Mouse (Mus musculus) heart, embryonic 10.5 days (tissue): ENCODE measurements around the gene Thsd1. TPM values are rescaled to one million over a fixed set of nuclear protein-coding genes. Genes with fewer than 3 reads are reported as not detected.
"Not testable (repeated sequence)": the region's sequence is repeated elsewhere in the genome, so short reads cannot be mapped to it uniquely, and the experiment has no call there.

ENCODE experiments used
- DNase-seq: peaks from one replicate; pipeline ENCODE4 v3.0.0-alpha.2; 2017; ENCODE audit warnings: low spot score
- H3K27ac ChIP-seq: fragments of 300-500 bp; sonication (generic); 2 replicates; pipeline ENCODE4 v1.5.1; 2016; ENCODE audit warnings: mild to moderate bottlenecking
- H3K27me3 ChIP-seq: fragments of 300-500 bp; sonication (generic); 2 replicates; pipeline ENCODE4 v1.6.1; 2016; ENCODE audit warnings: mild to moderate bottlenecking; ENCODE audit not compliant: poor library complexity, insufficient read depth, severe bottlenecking
- H3K36me3 ChIP-seq: fragments of 300-500 bp; sonication (generic); 2 replicates; pipeline ENCODE4 v1.6.1; 2016; ENCODE audit warnings: mild to moderate bottlenecking, moderate library complexity
- H3K4me1 ChIP-seq: fragments of 300-500 bp; sonication (generic); 2 replicates; pipeline ENCODE4 v1.6.1; 2016; ENCODE audit warnings: mild to moderate bottlenecking
- H3K4me3 ChIP-seq: fragments of 300-500 bp; sonication (generic); 2 replicates; pipeline ENCODE4 v1.5.1; 2016; ENCODE audit warnings: mild to moderate bottlenecking, moderate library complexity
- H3K9me3 ChIP-seq: fragments of 300-500 bp; sonication (generic); 2 replicates; pipeline ENCODE4 v1.6.1; 2016; ENCODE audit warnings: mild to moderate bottlenecking, moderate library complexity
- WGBS: fragments of 180-500 bp; shearing (Covaris S2); methylation state at CpG from one replicate; pipeline ENCODE4 v1.1.7; 2016; 5-methylcytosine and 5-hydroxymethylcytosine counted together
- polyA plus RNA-seq: library from polyadenylated mRNA; unstranded; fragments of >200 nt; fragmentation: Nextera tagmentation; extraction: Ambion mirVana; gene quantifications from 2 replicates; pipeline ENCODE4 v1.2.1, GENCODE M21; 2016

Gene Thsd1
- polyA plus RNA-seq, 1 experiment from 2014 or later, result 12.2 TPM

DNA sequence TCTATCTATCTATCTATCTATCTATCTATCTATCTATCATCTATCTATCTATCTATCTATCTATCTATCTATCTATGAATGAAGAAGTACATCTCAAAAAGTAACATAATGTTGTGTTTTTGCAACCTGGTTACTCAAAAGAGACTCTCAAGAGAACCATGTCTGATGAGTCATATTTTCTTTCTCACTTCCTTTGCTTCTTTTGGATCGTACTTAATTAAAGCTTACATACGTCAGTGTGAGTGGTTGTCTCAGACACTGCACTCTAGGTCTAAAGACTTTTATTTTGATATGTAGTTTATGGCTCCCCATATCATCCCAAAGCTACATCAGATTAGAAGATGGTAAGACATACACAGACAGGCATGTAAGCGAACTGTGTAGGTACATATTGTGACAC is 46.0 kb downstream of the Thsd1 start:
- H3K4me3 ChIP-seq, result no peak overlapping the region
- no peak overlapping the region for H3K27ac ChIP-seq
- no peaks in the 10 kb centered on the region for H3K4me1 ChIP-seq
- 82% methylated on average over 3 of the region's 3 CpGs for WGBS
- H3K27me3 ChIP-seq, result no peaks in the 10 kb centered on the region
- no peaks in the 10 kb centered on the region for H3K36me3 ChIP-seq
- 0 out of 2 replicates have a peak, but pooled peaks cover 3% of the 10 kb centered on the region for H3K9me3 ChIP-seq
- DNase-seq, result no peak

GRCm38 (mm10) chr8:22274641-22275040 is 47.5 kb downstream of the Thsd1 start:
- no peak for DNase-seq
- Histone ChIP-seq H3K4me3 (no peak overlapping the region), H3K27me3 (no peaks in the 10 kb centered on the region), H3K36me3 (no peaks in the 10 kb centered on the region), H3K9me3 (no peaks in the 10 kb centered on the region), H3K27ac (no peak overlapping the region), H3K4me1 (no peaks in the 10 kb centered on the region)
- WGBS, result 57% methylated on average over 10 of the region's 10 CpGs

GRCm38 (mm10) chr8:22282999-22283491 is 55.9 kb downstream of the Thsd1 start, which contains the start of gene Tpte:
Gene Tpte (plus strand): TSS chr8:22283441.
- Histone ChIP-seq H3K4me1 (no peaks in the 10 kb centered on the region), H3K27me3 (no peaks in the 10 kb centered on the region), H3K36me3 (no peaks in the 10 kb centered on the region), H3K4me3 (no peak within 1 kb of the TSS), H3K9me3 (no peaks in the 10 kb centered on the region), H3K27ac (no peak within 1 kb of the TSS)
- no peak for DNase-seq
- 65% methylated on average over 2 of the region's 2 CpGs for WGBS

DNA sequence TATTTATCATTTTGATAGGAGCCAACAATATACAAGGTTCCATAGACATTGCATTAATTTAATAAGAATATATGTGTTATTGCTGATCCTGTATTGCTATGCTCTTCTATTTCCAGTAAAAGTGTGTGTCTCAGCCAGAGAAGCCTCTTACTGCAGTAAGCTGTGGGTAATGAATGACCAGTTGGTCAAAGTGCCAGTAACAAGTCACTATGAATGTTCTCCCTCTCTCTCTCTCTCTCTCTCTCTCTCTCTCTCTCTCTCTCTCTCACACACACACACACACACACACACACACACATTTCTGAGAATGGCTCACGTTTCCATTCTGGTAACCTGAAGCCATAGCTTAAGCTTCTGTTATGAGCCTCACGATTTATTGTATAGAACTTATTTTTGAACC is 75.2 kb downstream of the Thsd1 start:
- Histone ChIP-seq H3K36me3 (no peaks in the 10 kb centered on the region), H3K27me3 (no peaks in the 10 kb centered on the region), H3K4me1 (peaks cover 6% of the 10 kb centered on the region), H3K27ac (no peak overlapping the region), H3K4me3 (no peak overlapping the region), H3K9me3 (no peaks in the 10 kb centered on the region)
- WGBS, result 58% methylated on average over 2 of the region's 2 CpGs
- no peak for DNase-seq

DNA sequence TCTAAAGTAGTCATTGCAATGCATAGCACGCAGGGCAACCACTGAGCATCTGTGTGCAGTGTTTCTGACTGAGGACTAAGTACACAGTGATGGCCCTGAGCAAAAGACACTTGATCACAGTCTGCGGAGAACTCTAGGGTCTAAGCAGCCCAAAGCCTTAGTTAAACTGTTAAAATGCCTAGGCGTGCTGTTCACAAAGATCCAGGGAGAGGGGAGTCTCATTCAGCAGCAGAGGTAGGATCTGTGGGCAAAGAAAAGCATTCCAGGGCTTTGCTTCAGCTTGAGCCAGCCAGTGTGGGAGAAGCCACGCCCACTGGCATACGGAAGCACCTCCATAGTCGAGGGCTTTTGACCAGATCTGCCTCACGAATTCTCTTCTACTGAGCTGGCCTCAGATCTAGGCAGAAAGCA is 75.8 kb downstream of the Thsd1 start:
- no peaks in the 10 kb centered on the region for H3K27me3 ChIP-seq
- no peaks in the 10 kb centered on the region for H3K36me3 ChIP-seq
- no peaks in the 10 kb centered on the region for H3K9me3 ChIP-seq
- 22% methylated on average over 7 of the region's 7 CpGs for WGBS
- no peak overlapping the region for H3K27ac ChIP-seq
- peak overlapping the region; percentile 44 for H3K4me3 ChIP-seq
- no peak for DNase-seq
- peaks cover 6% of the 10 kb centered on the region for H3K4me1 ChIP-seq

DNA sequence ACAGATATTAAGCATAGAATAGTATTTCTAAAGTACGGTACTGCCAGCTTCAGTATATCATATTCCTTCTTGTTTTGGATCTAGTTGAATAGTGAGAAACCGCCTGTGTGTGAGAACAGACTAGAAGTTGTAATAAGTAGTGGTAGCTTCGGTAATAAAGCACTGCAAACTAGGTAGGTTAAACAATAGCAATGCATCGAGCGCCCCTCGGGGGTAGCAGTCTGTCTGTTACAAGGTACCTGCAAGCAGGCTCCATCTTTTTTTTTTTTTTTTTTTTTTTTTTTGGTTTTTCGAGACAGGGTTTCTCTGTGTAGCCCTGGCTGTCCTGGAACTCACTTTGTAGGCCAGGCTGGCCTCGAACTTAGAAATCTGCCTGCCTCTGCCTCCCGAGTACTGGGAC is 76.9 kb downstream of the Thsd1 start:
- not testable (repeated sequence) for H3K9me3 ChIP-seq, DNase-seq, H3K4me3 ChIP-seq, H3K27me3 ChIP-seq, H3K36me3 ChIP-seq, H3K4me1 ChIP-seq, H3K27ac ChIP-seq
- 88% methylated on average over 9 of the region's 9 CpGs for WGBS

DNA sequence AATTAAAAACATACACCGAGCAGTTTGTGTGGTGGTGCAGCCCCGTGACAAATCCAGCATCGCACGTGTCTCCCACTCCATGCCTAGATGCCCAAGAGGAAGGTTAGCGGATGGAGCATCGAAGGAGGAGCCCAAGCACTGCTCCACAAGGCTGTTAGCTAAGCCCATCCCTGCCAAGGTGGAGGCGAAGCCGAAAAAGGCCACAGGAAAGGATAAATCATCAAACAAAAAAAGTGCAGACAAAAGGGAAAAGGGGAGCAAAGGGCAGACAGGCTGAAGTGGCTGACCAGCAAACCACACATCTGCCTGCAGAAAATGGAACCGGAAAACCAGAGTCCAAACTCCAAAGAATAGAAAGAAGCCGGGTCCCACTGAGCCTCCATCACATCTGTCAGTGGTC is 79.9 kb downstream of the Thsd1 start:
- 80% methylated on average over 10 of the region's 10 CpGs for WGBS
- Histone ChIP-seq H3K9me3 (no peaks in the 10 kb centered on the region), H3K4me1 (peaks cover 6% of the 10 kb centered on the region), H3K4me3 (no peak overlapping the region), H3K27ac (no peak overlapping the region), H3K36me3 (no peaks in the 10 kb centered on the region), H3K27me3 (no peaks in the 10 kb centered on the region)
- no peak for DNase-seq

Other genes starting within 250 kb of the Thsd1 start
- gene Atp7b, start 167.0 kb upstream of the Thsd1 start, polyA plus RNA-seq, result 3.4 and 3.8 TPM in 2 replicates
- gene Alg11, start 166.6 kb upstream of the Thsd1 start, polyA plus RNA-seq, result 20.3 and 34.6 TPM in 2 replicates
- 0.09 TPM in 1 of 2 replicates, not detected in the other for gene Nek5, start 102.3 kb upstream of the Thsd1 start, polyA plus RNA-seq
- gene Nek3, start 60.9 kb upstream of the Thsd1 start, polyA plus RNA-seq, result 5.4 and 6.1 TPM in 2 replicates
- 37.4 and 38.9 TPM in 2 replicates for gene Ckap2, start 41.5 kb upstream of the Thsd1 start, polyA plus RNA-seq
- 26.6 and 31.5 TPM in 2 replicates for gene Vps36, start 34.5 kb upstream of the Thsd1 start, polyA plus RNA-seq
- not detected in 2 replicates for gene Tpte, start 56.1 kb downstream of the Thsd1 start, polyA plus RNA-seq
- 16.3 and 22.8 TPM in 2 replicates for gene Slc25a15, start 171.3 kb downstream of the Thsd1 start, polyA plus RNA-seq
- gene Mrps31, start 184.0 kb downstream of the Thsd1 start, polyA plus RNA-seq, result 47.6 and 49.7 TPM in 2 replicates